ENCODE assay signal across 20 mouse cellular contexts in the genomic region with DNA sequence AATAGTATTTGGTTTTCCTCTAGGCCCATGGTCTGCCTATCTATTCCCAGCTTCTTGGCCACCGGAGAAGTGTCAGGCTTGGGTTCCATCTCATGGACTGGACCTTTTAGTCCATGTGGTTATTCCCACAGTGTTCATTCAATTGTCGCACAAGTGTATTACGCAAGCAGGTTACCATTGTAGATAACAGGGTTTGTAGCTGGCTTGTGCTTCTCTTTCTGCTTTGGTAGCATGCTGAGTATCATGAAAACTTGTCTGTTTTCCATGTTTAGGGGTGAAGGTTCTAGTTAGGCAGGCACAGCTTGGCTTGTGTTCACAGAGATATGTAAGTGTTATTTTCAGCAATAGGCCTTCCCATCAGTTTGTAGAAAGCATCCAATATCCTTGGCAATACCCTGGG. TPM values are rescaled to one million over a fixed set of nuclear protein-coding genes. Genes with fewer than 3 reads are reported as not detected.
A peak's percentile ranks its signal among the peaks of the same experiment; 100 is the strongest.
DNase-seq lines count a peak whose midpoint lies in the region; TF ChIP-seq lines count a peak whose summit lies in the region.
"Had no signal": no experiment of that assay in that cellular context is flagged by ENCODE, and none has a peak within 500 bp of the region (broad histone marks: within the 10 kb centered on the region; RNA-seq: fewer than 3 reads in every experiment).

No protein-coding gene starts in this region.

- H3K4me3 ChIP-seq in gastrocnemius, adult 2 months: no peak overlapping the region
- no peak overlapping the region for H3K4me3 ChIP-seq in liver, adult 2 months (ENCODE audit: insufficient read depth, low read depth, low read length)

- peaks cover 3% of the 10 kb centered on the region; the same call in 1 of the 2 replicates for H3K79me2 ChIP-seq in liver, adult 2 months (ENCODE audit: control insufficient read depth, insufficient read depth, low read length)

- TF ChIP-seq CTCF in gastrocnemius, adult 2 months (IDR thresholded peaks at IDR 0.05): no peak
- TF ChIP-seq CTCF in liver, adult 2 months (IDR thresholded peaks at IDR 0.05; ENCODE audit: low read depth, low read length): no peak

- H3K27me3 ChIP-seq in liver, adult 2 months (ENCODE audit: control insufficient read depth, insufficient read depth, low read length): no peaks in the 10 kb centered on the region
- H3K27me3 ChIP-seq: CH12.LX, Patski had no signal

- H3K27ac ChIP-seq in gastrocnemius, adult 2 months: 0 out of 2 replicates have a peak overlapping the region, but pooled peaks have one; percentile 6
- no peak overlapping the region for H3K27ac ChIP-seq in liver, adult 2 months (replicated peaks; ENCODE audit: insufficient read depth, low read depth, low read length)

- no peak for TF ChIP-seq POLR2A in liver, adult 2 months (IDR thresholded peaks at IDR 0.05; ENCODE audit: extremely low read depth, insufficient read depth, low read length)

- H3K9ac ChIP-seq in liver, adult 2 months (ENCODE audit: low read depth, low read length): no peak overlapping the region

- WGBS in liver, adult 2 months: 53% methylated on average over 3 of the region's 3 CpGs

- intact Hi-C loops in gastrocnemius, adult 2 months (cut with DNase I): no loop called here
- intact Hi-C loops in heart, postnatal 14 days (cut with DNase I): no loop called here

- no peaks in the 10 kb centered on the region for H3K4me1 ChIP-seq in liver, adult 2 months (ENCODE audit: control insufficient read depth, insufficient read depth, low read length)

- peaks cover 14% of the 10 kb centered on the region; the same call in 1 of the 2 replicates for H3K36me3 ChIP-seq in liver, adult 2 months (ENCODE audit: control insufficient read depth, insufficient read depth, low read length)

- no peak for DNase-seq in gastrocnemius, adult 2 months
- no peak for DNase-seq in gastrocnemius, postnatal 25 days
- DNase-seq in heart, adult 11 months: peak; percentile 86
- no peak for DNase-seq in heart, postnatal 14 days
- DNase-seq in liver, adult 2 months (ENCODE audit: extremely low read depth, low read depth, low spot score): peak; percentile 58
- DNase-seq in liver: no peak
- peak; percentile 11 for DNase-seq in 416B (ENCODE audit: low read depth)
- no peak for DNase-seq in urinary bladder, postnatal 36 days (ENCODE audit: low spot score in 2 of 2)
- DNase-seq: adrenal gland, adult 2 months; adrenal gland, adult 8-10 months; adrenal gland, postnatal 10 days; adrenal gland, postnatal 14 days; adrenal gland, postnatal 25 days; adrenal gland, postnatal 36 days; B cell, adult 2 months; cerebellum, adult 11 months; cerebellum, adult 11-12 months; cerebellum, adult 18-20 months had no signal

RNA-seq across cellular contexts. Expression of gene Stk35, which starts 25.8 kb away (rescaled TPM):
- total RNA-seq in gastrocnemius, adult 2 months (2021): 1 to 10 TPM; 5.0 to 8.9 TPM
- total RNA-seq in gastrocnemius, postnatal 25 days (2021): 1 to 10 TPM; 5.3 to 7.6 TPM
- 10 to 100 TPM; 13.9 to 14.3 TPM for total RNA-seq in heart, postnatal 14 days (2021)
- 8.5 and 8.7 TPM in 2 replicates for total RNA-seq in liver, adult 2 months (2014; rRNA removed)
- 8.4 and 8.6 TPM in 2 replicates for polyA plus RNA-seq in liver, adult 2 months (2012; rRNA removed)

Comparison
In these comparisons a context has a peak if more than half of its experiments do, and no peak if none do; other contexts are left out.
1. DNase-seq: peak in heart, adult 11 months (single experiment), liver, adult 2 months (single experiment) and 416B (single experiment); none in gastrocnemius, adult 2 months (single experiment), gastrocnemius, postnatal 25 days (single experiment), heart, postnatal 14 days (0 of 2), liver (single experiment) and urinary bladder, postnatal 36 days (0 of 2).